Mouse (Mus musculus) erythroblast, embryonic 14.5 days (primary cell): ENCODE data around the gene Vamp1.
"Not testable (repeated sequence)": the region's sequence is repeated elsewhere in the genome, so short reads cannot be mapped to it uniquely, and the experiment has no call there.

Experiments used
- GATA1 ChIP-seq: IDR thresholded peaks from 2 replicates; pipeline ENCODE4 v1.6.1; 2012; ENCODE audit warnings: low read length, inconsistent platforms, mixed read lengths
- TAL1 ChIP-seq: IDR thresholded peaks from 3 replicates; pipeline ENCODE4 v1.6.1; 2012; ENCODE audit warnings: low read length, inconsistent platforms, mixed read lengths

DNA sequence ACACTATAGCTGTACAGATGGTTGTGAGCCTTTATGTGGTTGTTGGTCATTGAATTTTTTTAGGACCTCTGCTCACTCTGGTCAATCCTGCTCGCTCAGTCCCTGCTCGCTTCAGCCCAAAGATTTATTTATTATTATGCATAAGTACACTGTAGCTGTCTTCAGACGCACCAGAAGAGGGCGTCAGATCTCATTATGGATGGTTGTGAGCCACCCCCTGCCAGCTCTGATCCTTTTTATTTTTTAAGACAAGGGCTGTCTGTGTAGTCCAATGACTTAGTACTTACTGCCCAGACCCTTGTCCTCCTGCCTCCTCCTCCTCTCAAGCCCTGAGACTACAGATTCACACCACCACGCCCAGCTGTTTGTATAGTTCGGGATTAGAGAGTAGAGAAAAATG, 51.2 kb downstream of the Vamp1 start:
- TF ChIP-seq GATA1, TAL1: not testable (repeated sequence)
